Mouse (Mus musculus) ES-E14 (cell line): ENCODE measurements around the gene Ndc80.

Source experiments
- CHD2 ChIP-seq: IDR thresholded peaks from 2 replicates; pipeline ENCODE4 v1.6.1; 2014; ENCODE audit warnings: mild to moderate bottlenecking, low read depth, low read length, inconsistent platforms
- HCFC1 ChIP-seq: IDR thresholded peaks from 2 replicates; pipeline ENCODE4 v1.6.1; 2012; ENCODE audit warnings: low read length, inconsistent platforms, borderline replicate concordance; ENCODE audit not compliant: insufficient read depth
- MAFK ChIP-seq: IDR thresholded peaks from 2 replicates; pipeline ENCODE4 v1.6.1; 2014; ENCODE audit warnings: mild to moderate bottlenecking, low read depth, low read length, inconsistent platforms; ENCODE audit not compliant: insufficient read depth
- ZC3H11A ChIP-seq: IDR thresholded peaks from 2 replicates; pipeline ENCODE4 v1.6.1; 2012; ENCODE audit warnings: low read depth, mild to moderate bottlenecking, inconsistent platforms, low read length, borderline replicate concordance
- ZNF384 ChIP-seq: IDR thresholded peaks from 2 replicates; pipeline ENCODE4 v1.6.1; 2012; ENCODE audit warnings: low read depth, low read length, inconsistent platforms

DNA sequence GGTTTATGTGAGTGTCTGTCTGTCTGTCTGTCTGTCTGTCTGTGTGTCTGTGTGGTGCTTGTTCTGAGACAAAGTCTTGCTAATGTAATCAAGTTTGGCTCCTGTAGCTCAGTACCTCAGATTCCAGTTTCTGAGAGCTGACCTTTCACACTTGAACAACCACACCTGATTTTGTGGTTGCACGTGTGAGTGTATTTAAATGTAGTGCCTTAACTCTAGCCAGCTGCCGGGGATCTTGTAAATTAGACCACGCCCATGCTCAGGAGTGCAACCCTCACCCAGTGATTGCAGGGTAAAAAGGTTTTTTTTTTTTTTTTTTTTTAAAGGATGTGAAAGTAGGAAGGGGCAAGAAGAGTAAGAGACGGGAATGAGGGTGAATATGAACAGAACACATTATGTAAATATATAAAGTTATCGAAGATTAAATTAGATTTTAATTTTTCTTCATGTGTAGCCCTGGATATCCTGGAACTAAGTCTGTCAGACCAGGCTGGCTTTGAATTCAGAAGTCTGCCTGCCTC lies 47.2 kb downstream of the Ndc80 start:
- peak; percentile 80 for TF ChIP-seq ZNF384
- TF ChIP-seq ZC3H11A, result no peak
- TF ChIP-seq HCFC1, result no peak
- TF ChIP-seq CHD2, result no peak
- no peak for TF ChIP-seq MAFK
